Mouse (Mus musculus) heart, postnatal 0 days (tissue): ENCODE results near the gene Rd3. TPM values are rescaled to one million over a fixed set of nuclear protein-coding genes. Genes with fewer than 3 reads are reported as not detected.

Source experiments
- ATAC-seq: fragments of 200-750 bp; cut with Nextera tagmentation; 2 replicates; pipeline ENCODE4 v1.8.0; 2017; ENCODE audit warnings: low read depth, moderate number of reproducible peaks, moderate library complexity; ENCODE audit not compliant: insufficient read depth
- DNase-seq: peaks from one replicate; pipeline ENCODE4 v3.0.0-alpha.2; 2016; ENCODE audit warnings: low spot score
- H3K27ac ChIP-seq: fragments of 300-500 bp; sonication (generic); 2 replicates; pipeline ENCODE4 v1.5.1; 2014; ENCODE audit warnings: low read depth, mild to moderate bottlenecking
- H3K27me3 ChIP-seq: fragments of 300-500 bp; sonication (generic); 2 replicates; pipeline ENCODE4 v1.6.1; 2014; ENCODE audit warnings: low read length, mixed read lengths; ENCODE audit not compliant: control insufficient read depth, insufficient read depth
- H3K36me3 ChIP-seq: fragments of 300-500 bp; sonication (generic); replicated peaks from 2 replicates; pipeline ENCODE4 v1.6.1; 2014; ENCODE audit warnings: low read length, mixed read lengths; ENCODE audit not compliant: control insufficient read depth, insufficient read depth
- H3K4me1 ChIP-seq: fragments of 300-500 bp; sonication (generic); 2 replicates; pipeline ENCODE4 v1.6.1; 2014; ENCODE audit warnings: antibody characterized with exemption; ENCODE audit not compliant: control insufficient read depth, insufficient read depth
- H3K4me2 ChIP-seq: fragments of 300-500 bp; sonication (generic); 2 replicates; pipeline ENCODE4 v1.6.1; 2014; ENCODE audit warnings: low read depth, mild to moderate bottlenecking, low read length, moderate library complexity
- H3K4me3 ChIP-seq: fragments of 300-500 bp; sonication (generic); 2 replicates; pipeline ENCODE4 v1.5.1; 2014; ENCODE audit warnings: low read depth, low read length
- H3K9ac ChIP-seq: fragments of 300-500 bp; sonication (generic); replicated peaks from 2 replicates; pipeline ENCODE4 v1.6.1; 2014; ENCODE audit warnings: low read depth, low read length, mixed read lengths
- H3K9me3 ChIP-seq: fragments of 300-500 bp; sonication (generic); replicated peaks from 2 replicates; pipeline ENCODE4 v1.6.1; 2016; ENCODE audit warnings: low read length; ENCODE audit not compliant: control insufficient read depth
- CTCF ChIP-seq: IDR thresholded peaks from 2 replicates; pipeline ENCODE4 v1.5.1; 2016; ENCODE audit warnings: antibody characterized with exemption, control low read depth, low read depth
- EP300 ChIP-seq: IDR thresholded peaks from 2 replicates; pipeline ENCODE4 v1.6.1; 2016; ENCODE audit warnings: antibody characterized with exemption, low read depth
- WGBS: fragments of 180-500 bp; shearing (Covaris S2); extraction: QIAGEN DNeasy Blood & Tissue Kit; methylation state at CpG from one replicate; pipeline ENCODE4 v1.1.7; 2014; 5-methylcytosine and 5-hydroxymethylcytosine counted together
- polyA plus RNA-seq: library from polyadenylated mRNA; unstranded; fragments of >200 nt; fragmentation: Nextera tagmentation; extraction: Ambion mirVana; gene quantifications from 2 replicates; pipeline ENCODE4 v1.2.1, GENCODE M21; 2015
- total RNA-seq: library from RNA; depleted of rRNA; stranded (reverse); fragments of >200 nt; gene quantifications from 2 replicates; pipeline ENCODE4 v1.2.3, GENCODE M21; 2014; ENCODE audit warnings: low replicate concordance

Gene Rd3
- total and polyA plus RNA-seq, 2 experiments from 2014 or later = 0.34 to 5.9 TPM

- Histone ChIP-seq H3K27me3 (no peaks in the 10 kb centered on the region), H3K9ac (no peak overlapping the region), H3K36me3 (no peaks in the 10 kb centered on the region), H3K4me1 (peaks cover 31% of the 10 kb centered on the region), H3K4me2 (no peak overlapping the region), H3K9me3 (no peaks in the 10 kb centered on the region), H3K27ac (peak overlapping the region; percentile 80), H3K4me3 (no peak overlapping the region)
- peak; percentile 73; the same call in 1 of the 2 replicates for TF ChIP-seq EP300
- no peak for TF ChIP-seq CTCF
- ATAC-seq (peak; percentile 87), DNase-seq (peak; percentile 87)
- 12% methylated on average over 6 of the region's 6 CpGs for WGBS
These were observed 4.4 kb downstream of the Rd3 start for GRCm38 (mm10) chr1:191981426-191982102.

GRCm38 (mm10) chr1:191986674-191987480 lies 9.7 kb downstream of the Rd3 start:
- H3K4me1 ChIP-seq = peaks cover 13% of the 10 kb centered on the region; the same call in 1 of the 2 replicates
- H3K27me3 ChIP-seq = no peaks in the 10 kb centered on the region
- TF ChIP-seq CTCF (no peak), EP300 (no peak)
- H3K27ac ChIP-seq = no peak overlapping the region; the same call in 1 of the 2 replicates
- H3K9me3 ChIP-seq = no peaks in the 10 kb centered on the region
- WGBS = 67% methylated on average over 8 of the region's 8 CpGs
- no peaks in the 10 kb centered on the region for H3K36me3 ChIP-seq
- H3K4me3 ChIP-seq = no peak overlapping the region
- H3K9ac ChIP-seq = no peak overlapping the region
- no peak for ATAC-seq
- no peak overlapping the region for H3K4me2 ChIP-seq
- DNase-seq = no peak

DNA sequence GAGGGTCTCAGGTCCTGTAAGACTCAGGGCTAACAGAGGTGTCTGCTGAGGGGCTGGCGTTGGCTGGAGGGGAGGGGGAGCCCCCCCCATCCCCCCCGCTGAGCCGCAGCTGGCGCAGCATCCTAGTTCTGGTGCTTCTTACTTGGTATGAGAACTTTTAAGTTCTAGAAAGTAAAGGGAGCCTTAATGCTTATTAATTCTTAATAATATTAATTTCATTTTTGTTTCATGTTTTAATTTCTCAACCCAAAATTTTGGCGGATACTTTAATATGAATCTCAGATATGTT lies 10.3 kb downstream of the Rd3 start:
- Histone ChIP-seq H3K4me3 (no peak overlapping the region), H3K4me1 (peaks cover 13% of the 10 kb centered on the region; the same call in 1 of the 2 replicates), H3K4me2 (no peak overlapping the region), H3K36me3 (no peaks in the 10 kb centered on the region), H3K27ac (no peak overlapping the region), H3K9ac (no peak overlapping the region), H3K9me3 (no peaks in the 10 kb centered on the region), H3K27me3 (no peaks in the 10 kb centered on the region)
- no peak for ATAC-seq
- WGBS = 55% methylated on average over 5 of the region's 5 CpGs
- DNase-seq = no peak
- TF ChIP-seq EP300 (no peak), CTCF (no peak)

GRCm38 (mm10) chr1:191988646-191989045 lies 11.5 kb downstream of the Rd3 start:
- ATAC-seq (0 out of 2 replicates have a peak, but pooled peaks have one; percentile 25), DNase-seq (peak; percentile 63)
- Histone ChIP-seq H3K27me3 (no peaks in the 10 kb centered on the region), H3K9ac (no peak overlapping the region), H3K4me1 (peaks cover 13% of the 10 kb centered on the region; the same call in 1 of the 2 replicates), H3K9me3 (no peaks in the 10 kb centered on the region), H3K4me2 (no peak overlapping the region), H3K36me3 (no peaks in the 10 kb centered on the region), H3K27ac (peak overlapping the region; percentile 94), H3K4me3 (no peak overlapping the region)
- TF ChIP-seq EP300 (0 out of 2 replicates have a peak, but pooled peaks have one; percentile 13), CTCF (no peak)
- 26% methylated on average over 3 of the region's 3 CpGs for WGBS

- H3K27ac ChIP-seq = peak overlapping the region; percentile 94
- peak; percentile 56 for ATAC-seq
These were observed 11.9 kb downstream of the Rd3 start for GRCm38 (mm10) chr1:191989060-191989459.

More at GRCm38 (mm10) chr1:191989060-191989459, 11.9 kb downstream of the Rd3 start:
- H3K36me3 ChIP-seq = no peaks in the 10 kb centered on the region
- no peak overlapping the region for H3K4me3 ChIP-seq
- peak; percentile 76 for DNase-seq
- H3K9ac ChIP-seq = no peak overlapping the region
- 32% methylated on average over 5 of the region's 5 CpGs for WGBS
- H3K4me1 ChIP-seq = peaks cover 13% of the 10 kb centered on the region; the same call in 1 of the 2 replicates
- H3K27me3 ChIP-seq = no peaks in the 10 kb centered on the region
- TF ChIP-seq EP300 (0 out of 2 replicates have a peak, but pooled peaks have one; percentile 33), CTCF (no peak)
- peak overlapping the region; percentile 76; the same call in 1 of the 2 replicates for H3K4me2 ChIP-seq
- H3K9me3 ChIP-seq = no peaks in the 10 kb centered on the region
